Mouse (Mus musculus) embryo, embryonic 10 days (tissue): ENCODE measurements at regions not wholly inside any gene's neighbourhood (a gene's known extent, or its start where the extent isn't known, plus 50 kb on each side); places are given as distances from the start of the nearest gene placed in this dataset.

Source experiments
- DNase-seq: peaks from one replicate; pipeline ENCODE4 v3.0.0-alpha.2; 2015; ENCODE audit warnings: low spot score

DNA sequence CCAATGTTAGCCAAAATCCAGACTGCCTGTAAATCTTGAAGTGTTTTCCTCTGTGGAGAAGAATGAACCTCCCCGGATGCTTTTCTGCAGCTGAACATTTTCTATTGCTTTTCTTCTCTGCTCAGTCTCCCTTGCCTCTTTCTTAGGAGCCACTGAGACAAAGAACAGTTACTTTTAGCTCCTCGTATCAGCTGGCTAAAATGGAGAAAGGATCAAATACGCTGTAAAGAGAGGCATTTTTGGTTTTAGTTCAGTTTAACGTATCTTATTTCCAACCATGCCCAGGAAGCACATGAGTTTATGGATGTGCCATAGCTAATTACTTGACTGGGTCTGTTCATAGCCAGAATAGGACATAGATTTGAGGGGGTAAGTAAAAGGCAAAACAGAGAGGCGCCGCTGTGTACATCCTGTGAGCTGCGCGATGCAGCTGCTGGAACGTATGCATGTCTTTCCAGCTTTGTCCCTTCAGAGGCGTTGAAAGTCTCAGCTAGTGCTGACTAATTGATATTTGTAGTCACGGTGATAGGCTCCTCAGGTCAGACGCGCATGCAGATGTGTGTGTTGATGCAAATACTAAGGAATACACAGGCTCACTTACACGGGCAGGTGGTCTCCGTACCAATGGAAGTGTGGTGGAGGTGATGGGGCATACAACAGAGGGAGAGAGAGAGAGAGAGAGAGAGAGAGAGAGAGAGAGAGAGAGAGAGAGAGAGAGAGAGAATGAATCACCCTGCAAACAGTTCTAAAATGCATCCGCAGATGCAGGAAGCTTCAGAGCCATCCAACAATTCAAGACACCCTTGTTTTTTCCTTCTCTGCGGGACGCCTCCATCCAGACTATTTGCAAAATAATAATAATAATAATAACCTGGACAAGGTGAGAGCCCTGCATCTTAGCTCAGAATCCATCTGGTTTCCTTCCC is 216.5 kb upstream of the Ubash3b start:
- DNase-seq = peak; percentile 54

DNA sequence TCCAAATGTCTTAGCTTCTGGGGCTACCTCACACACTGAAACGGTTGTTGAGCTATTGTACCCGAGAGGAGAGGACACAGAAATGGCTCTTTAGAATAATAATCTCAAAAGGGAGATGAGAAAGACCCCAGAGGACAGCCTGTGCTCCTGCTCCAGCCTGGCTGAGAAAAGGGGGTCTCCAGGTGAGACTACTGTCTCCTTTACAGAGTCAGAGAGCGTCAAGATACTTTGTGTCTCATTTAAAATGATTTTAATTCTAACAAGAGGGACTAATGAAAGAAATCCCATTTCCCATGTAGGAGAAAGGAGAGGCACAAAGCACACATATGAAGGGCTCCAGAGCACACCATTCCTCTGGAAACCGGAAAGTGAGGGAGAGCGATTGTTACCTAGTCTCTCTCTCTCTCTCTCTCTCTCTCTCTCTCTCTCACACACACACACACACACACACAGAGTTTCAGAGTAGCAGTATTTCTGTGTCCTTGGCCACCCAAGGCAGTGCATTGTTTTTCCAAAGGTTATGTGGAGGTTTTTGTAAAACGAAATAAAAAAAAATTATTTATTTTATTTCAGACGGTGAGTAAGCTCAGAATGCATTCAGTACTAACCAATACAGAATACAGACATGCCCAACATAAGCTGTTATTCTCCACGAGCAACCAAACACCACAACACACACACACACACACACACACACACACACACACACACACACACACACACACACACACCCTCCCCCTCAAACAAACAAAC is 215.6 kb upstream of the Ubash3b start:
- no peak for DNase-seq

DNA sequence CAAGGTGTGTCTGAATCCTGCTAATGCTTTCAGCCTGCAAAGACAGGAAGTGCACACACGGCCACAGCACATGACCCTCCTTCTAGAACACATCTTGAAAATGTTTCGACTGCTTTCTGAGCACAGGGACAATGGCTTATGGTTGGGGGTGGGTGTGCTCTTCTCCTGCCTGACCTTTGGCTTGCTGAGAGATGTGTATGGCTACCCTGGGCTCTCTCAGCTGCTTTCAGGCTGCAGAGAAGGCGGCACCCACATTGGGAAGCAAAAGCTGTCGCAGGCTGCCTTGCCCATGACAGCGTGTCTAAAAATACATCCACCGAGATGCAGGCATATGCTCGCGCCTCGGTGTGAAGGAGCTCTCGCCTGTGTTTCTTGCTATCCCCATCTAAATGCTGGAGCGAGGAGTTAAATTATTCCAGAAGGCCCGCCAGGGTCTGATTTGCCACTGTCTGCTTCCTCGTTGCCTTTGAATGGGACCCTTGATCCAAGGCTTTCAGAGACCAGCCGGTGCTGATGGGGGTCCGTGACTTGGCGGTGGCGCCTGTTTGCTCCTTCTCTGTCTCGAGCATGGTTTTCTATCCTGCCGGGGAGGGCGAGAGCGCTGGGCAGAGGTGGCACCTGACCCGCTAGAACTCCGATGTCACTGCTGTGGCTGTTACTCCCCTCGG is 214.6 kb upstream of the Ubash3b start:
- peak; percentile 64 for DNase-seq

DNA sequence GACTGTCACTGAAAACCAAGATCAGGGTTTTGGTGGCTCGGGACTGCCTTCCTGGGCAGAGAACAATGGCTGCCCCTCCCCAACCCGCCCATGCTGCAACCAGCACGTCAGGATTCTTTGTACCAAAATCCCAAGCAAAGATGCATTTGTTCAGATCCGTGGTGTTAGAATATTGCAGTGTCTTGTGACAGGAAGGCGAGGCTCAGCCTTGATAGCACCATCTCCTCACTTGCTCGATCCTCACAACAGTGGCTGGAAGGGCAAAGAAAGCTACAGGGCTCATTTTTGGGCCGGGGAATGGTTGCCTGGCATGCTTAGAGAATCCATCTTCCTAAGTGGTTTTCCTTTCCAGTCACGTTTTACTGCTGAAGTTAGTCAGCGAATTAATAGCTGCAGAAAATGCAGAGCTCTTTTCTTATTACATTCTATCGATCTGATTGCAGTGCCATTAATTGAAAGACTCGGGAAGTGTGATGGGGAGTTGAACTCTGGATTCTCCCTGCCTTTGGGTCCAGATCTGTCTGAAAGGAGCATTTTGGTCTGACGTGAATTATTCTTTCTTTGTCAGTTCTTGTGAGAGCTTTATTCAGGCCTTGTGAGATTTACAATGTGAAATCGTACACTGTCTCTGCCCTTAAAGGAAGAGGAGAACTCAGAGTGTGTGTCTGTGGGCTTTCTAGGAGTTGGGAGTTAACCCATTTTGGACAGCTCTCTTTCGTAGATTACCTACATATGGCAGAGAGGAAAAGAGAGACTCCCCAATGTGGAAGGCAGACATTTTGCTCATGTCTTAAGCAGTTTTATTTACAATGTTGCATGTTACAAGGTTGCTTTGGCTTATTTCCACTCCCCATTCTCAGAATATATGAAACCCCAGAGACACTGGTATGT is 213.3 kb upstream of the Ubash3b start:
- DNase-seq = peak; percentile 28

DNA sequence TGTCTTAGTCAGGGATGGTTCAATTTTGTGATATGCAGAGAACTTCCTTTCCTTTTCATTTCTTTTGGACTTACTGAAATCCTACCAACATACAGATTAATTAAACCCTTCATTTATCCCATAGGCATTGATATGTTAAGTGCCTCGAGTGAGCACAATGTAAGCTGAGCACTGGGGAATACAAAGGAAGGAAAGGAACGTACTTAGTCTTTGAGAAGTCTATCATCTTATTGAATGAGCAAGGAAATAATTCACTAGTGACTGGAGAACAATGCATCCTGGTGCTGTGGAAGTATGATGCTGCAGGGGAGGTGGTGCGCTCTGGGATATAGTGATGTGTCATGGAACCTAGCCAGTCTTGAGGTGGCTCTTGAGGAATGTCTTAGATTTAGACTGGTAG is 204.9 kb upstream of the Ubash3b start:
- DNase-seq = peak; percentile 34

DNA sequence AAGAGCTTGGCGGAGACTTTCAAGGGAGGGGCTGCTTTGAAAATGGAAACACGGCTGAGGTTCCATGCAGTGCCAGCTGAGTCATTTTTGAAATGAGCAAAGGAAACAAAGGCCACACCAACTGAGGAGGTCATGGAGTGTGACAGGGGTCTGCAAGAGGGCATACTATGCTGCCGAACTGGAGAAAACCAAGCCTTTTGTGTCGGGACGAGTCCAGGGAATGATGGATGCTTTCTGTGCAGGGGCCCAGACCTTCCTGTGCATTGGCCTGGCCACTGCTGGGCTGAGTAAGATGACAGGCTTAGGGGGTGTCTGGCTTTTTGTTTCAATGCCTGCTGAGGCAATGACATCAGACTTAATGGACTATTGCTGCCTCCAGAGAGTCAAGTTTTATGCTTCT is 203.8 kb upstream of the Ubash3b start:
- peak; percentile 89 for DNase-seq

DNA sequence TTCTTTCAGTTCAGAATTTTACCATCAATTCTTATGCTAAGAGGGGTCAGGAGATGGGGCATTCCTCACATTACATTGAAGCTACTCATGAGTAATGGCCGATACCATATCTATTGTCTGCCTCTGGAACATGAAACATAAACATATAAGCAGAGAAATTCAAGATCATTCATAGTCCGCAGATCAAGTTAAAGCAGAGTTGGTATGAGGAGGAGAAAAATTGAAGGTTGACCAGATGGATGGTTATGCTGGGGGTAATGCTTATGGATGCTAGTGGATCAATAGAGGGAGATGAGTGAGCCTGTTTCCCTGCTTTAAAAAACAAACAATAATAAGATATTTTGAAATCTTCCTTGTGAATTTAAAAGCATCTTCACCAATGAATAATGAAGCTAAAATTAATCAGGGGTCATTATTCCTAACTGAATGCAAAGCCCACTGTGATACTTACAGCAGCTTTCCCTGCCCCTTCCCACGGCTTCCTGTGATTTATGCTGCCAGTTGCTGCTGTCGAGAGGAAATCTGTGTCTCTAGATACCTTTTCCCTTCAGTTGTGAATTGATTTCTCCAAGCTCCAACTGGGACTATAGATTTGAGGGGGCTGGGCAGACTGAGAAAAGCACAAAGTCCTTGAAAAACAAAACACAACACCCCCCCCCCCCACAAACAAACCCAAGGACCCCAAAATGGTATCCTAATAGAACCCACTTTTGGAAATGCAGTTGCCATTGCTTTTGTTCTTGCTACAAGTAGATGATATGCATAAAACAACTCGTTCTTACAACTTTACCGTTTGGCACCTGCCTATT is 203.1 kb upstream of the Ubash3b start:
- DNase-seq = peak; percentile 40

DNA sequence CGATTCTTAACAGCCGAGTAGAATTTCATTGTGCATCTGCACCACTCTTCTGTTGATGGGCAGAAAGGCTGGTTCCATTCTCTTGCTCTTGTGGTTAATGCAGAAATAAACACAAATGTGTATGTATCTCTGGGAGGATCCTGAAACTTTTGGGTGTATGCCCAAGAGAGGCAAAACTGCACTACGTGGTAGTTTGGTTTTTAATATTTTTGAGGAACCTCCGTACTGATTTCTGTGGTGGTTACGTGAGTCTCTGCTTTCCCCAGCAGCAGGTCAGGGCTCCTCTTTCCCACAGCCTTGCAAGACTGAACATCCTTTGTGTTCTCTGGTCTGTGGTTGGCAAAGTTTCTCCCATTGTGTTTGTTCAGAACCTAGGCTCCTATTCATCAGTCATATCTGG is 198.9 kb upstream of the Ubash3b start:
- no peak for DNase-seq

DNA sequence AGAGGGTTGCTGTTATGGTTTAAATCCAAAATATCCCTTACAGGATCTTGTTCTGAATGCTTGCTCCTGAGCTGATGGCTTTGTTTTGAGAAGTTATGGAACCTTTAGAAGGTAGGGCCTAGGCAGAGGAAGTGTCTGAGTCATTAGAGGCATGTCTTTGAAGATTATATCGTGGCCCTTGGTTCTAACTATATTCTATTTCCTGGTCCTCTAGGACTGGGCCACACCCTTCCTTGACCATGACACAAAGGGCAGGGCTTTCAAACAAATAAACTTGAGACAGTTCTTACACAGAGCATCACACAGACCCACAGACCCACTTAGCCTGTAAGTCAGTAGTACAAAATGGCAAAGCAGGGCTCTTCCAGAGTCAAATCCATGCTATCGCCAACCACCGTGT is 197.8 kb upstream of the Ubash3b start:
- no peak for DNase-seq

DNA sequence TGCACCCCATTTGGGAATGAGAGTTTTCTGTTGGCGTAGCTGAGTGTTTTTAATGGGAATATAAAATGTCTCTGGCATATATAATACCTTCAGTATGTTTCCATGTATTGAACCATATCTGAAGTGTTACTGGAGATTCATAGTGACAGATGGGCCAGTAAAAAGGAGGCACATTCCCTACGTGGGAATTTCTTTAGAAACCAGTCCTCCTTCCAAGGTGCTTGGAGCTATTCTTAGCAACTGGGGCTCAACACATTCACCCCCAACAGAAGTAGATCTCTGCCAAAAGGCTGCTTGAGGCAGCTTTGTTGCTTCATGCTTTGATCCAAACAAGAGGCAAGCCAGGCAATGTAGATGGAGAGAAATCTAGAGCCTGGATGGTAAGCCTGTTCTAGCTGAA is 183.8 kb upstream of the Ubash3b start:
- DNase-seq = no peak

DNA sequence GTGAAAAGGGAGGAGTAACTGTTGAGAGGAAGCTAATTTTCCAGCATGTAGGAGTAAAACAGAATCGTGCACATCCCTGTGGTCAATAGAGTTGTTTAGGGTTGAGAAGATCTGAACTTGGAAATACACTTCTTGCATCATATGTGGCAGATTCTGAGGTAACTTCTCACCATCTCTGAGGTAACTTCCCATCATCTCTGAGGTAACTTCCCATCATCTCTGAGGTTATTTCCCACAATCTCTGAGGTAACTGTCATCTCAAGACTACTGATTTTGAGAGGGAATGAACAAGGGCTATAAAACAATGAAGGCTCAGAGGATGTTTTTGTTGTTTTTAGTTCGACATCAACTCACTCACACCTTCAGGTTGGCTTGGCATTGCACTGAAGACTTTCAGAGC is 175.9 kb upstream of the Ubash3b start:
- no peak for DNase-seq

DNA sequence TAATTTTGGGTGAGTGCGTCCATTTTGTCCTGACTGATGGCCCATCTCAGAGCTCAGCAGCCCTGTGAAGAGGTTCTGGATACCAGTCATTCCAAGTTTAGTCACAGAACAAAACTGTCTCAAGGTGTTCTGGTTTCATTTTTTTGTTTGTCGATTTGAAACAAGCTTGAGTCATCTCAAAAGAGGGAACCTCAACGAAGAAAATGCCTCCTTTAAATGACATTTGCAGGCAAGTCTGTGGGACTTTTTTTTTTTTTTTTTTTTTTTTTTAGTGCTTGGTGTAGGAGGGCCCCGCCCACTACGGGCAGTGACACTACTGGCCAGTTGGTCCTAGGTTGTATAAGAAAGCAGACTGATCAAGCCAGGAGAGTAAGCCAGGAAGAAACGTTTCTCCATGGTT is 175.3 kb upstream of the Ubash3b start:
- no peak for DNase-seq

DNA sequence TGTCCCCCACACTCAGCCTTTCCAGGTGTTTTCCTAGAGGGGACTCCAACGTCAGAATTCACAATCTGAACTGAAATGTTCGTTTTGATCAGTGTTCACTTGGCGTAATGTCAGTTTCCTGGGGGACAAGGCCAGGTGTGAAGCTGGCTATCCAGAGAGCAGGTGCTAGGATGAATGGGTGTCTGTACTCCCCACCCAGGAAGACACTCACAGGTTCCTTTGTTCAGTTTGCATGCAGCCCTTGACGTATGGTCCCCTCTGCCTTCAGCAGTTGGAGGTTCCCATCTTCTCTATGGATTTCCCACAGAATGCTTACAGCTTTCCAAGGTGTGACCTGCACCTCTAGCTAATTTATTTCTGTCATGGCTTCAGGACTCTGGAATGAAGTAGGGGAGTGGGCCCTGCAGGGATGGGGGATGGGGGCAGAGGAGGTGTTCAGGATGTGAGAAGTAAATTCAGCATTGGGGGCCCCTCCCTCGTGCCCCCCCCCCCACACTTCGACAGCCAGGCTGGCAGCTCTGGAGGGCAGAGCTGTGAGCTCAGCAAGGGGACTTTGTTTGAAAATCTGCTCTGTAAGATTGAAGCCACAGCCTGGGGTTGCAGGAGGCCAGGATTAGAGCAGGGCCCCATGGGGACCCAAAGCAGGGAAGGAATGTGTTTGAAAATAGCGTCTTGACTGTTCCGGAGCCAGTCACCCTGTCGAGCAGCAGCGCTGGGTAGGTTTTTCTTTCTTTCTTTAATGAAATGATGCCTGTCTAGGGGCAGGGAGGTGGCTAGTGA is 173.2 kb upstream of the Ubash3b start:
- peak; percentile 57 for DNase-seq

DNA sequence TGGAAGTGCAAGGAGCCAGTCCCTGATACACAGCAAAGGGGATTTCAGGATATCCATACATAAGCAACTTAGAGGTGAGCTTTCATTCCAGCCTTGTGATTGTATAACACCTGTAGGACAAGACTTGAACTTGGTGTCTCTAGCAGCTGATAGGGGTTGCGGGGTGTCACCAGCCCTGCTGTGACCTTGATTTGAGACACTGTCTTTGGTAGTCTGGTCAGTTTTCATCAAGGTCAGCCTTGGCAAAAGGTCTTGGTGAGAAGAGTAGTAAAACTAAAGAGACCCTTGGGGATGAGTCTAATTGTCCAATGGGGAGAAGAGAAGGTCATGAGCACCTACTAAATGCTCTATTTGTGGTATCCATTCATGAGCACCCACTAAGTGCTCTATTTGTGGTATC is 172.0 kb upstream of the Ubash3b start:
- no peak for DNase-seq

DNA sequence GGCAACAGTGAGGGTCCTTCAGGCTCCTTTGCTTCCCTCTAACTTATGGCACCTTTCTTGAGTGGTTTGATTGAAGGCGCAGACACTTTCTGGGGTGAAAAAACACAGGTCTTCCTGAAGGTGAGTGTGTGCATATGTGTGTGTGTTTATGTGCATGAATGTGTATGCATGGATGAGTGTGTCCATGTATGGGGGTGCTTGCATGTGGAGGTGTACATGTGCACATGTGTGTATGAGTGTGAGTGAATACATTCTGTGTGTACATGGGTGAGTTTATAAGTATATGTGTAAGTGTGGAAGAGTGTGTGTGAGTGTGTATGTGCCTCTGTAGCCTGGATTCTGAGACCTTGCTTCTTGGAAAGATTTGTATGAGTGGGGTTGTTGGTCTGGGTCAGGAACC is 167.5 kb upstream of the Ubash3b start:
- no peak for DNase-seq

DNA sequence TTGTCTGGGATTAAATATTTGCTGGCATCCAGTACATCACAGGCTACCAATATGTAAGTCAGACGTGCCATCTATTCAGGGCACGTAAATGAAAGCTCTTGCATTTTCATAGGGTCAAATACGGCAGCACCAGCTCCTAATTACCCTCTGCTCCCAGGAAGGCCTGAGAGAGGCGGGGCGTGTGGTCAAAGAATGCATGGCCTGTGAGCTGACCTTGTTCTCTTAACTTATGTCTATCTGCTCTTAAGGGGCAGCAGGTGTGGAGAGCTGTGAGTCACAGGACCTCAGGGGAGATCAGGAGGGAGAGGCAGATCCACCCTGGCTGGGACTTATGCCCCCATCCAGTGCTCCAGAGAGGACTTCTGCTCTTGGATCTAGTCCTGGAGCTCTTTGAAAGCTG is 167.0 kb upstream of the Ubash3b start:
- peak; percentile 77 for DNase-seq

DNA sequence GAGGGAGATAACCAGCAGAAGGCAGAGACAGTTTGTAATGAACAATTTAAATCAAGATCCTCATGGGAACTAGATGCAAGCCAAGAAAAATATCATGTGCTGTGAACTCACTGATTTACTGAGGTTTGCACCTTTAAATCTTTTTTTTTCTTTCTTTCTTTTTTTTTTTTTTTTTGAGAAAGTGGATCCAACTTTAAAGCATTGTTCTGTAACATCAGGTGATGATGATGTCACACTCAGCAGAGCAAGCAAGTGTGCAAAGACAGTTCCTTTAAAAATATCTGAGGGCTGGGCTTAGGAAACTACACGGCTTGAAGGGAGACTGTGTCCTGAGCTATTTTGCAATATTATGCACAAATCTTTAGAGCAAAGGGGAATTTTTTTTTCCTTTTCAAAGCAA is 166.6 kb upstream of the Ubash3b start:
- DNase-seq = peak; percentile 19

DNA sequence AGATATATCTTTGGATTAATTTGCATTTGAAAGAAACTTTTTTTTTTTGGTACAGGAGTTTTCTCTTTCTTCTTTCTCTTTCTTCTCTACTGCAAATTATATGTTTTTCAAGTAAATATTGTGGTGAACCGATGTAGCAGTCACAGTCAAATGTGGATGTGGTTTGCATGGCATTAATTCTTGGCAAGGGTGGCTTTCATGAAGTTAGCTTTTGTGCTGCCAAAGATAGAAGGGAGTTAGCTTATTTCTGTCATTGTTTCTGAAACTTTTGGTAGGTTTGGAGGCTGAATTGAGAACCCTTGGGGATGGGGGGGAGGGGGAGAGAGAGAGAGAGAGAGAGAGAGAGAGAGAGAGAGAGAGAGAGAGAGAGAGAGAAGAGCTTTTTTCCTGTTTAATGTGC is 166.1 kb upstream of the Ubash3b start:
- no peak for DNase-seq

DNA sequence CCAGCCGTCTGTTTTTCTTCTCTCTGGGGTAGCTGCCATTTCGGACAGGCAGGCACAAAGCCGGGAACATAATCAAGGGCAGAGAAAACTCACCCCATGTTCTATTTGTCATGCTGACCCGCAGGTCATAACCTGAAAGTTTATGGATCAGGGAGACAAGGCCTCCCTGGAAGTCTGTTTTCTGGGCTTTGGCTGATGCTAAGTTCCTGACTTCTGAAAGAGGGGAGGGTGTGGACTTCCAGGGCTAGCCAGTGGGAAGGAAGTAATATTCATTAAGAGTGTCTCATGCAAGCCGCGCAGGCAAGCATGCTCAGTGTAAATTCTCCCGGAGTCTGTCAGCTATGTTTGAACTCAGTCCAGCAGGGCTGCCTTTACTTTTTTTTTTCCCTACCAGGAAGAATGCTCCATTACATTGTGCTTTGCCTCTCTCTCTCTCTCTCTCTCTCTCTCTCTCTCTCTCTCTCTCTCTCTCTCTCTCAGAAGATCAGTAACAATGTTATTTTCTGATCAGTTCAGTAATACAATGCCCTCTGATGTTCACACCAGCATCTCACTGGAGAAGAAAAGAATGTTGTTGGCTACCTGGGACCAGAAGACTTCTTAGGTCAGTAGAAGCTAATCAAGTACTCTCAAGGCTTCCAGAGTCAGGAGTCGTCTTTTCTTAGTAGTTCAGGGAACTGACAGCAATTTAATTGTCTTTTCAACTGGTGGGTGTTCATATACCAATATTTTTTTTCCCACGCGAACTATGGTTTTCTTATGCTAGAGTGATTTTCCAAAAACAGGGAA is 165.5 kb upstream of the Ubash3b start:
- DNase-seq = peak; percentile 87
